Mouse (Mus musculus): Measurements from ENCODE around the gene Cdh13.

The Cdh13 gene

GRCm38 (mm10) chr8:118288259-118288952, 4.9 kb downstream of the Cdh13 start:
- POLR2A ChIA-PET: interaction anchor here in 1 of 4 experiments (0.6 kb wide), 1 partner anchor 614 kb away, joined by 4 read pairs; no protein-coding TSS in a partner anchor
- CTCF ChIA-PET: interaction anchor here in 2 of 4 experiments (0.6 to 1.1 kb wide), 3 partner anchors 14 to 1270 kb away, joined by 3 to 4 read pairs (median 3); partner anchors contain the start of gene Mbtps1 (in 1 of the 2)

GRCm38 (mm10) chr8:118289091-118289490, 5.6 kb downstream of the Cdh13 start:
- CTCF ChIA-PET: interaction anchor here in 1 of 4 experiments (1.0 kb wide), 1 partner anchor 561 kb away, joined by 3 read pairs; no protein-coding TSS in a partner anchor

GRCm38 (mm10) chr8:118289525-118289924, 6.0 kb downstream of the Cdh13 start:
- ChIA-PET POLR2A (no interaction called here), CTCF (interaction anchor here in 1 of 4 experiments (1.0 kb wide), 1 partner anchor 561 kb away, joined by 3 read pairs; no protein-coding TSS in a partner anchor)

More at GRCm38 (mm10) chr8:118289091-118289490, 5.6 kb downstream of the Cdh13 start:
- POLR2A ChIA-PET: no interaction called here

GRCm38 (mm10) chr8:118290266-118290665, 6.7 kb downstream of the Cdh13 start:
- ChIA-PET CTCF (no interaction called here), POLR2A (no interaction called here)

- POLR2A ChIA-PET: interaction anchor here in 1 of 4 experiments (0.6 kb wide), 1 partner anchor 106 kb away, joined by 3 read pairs; no protein-coding TSS in a partner anchor
These were observed 12.9 kb downstream of the Cdh13 start for GRCm38 (mm10) chr8:118296477-118296876.

GRCm38 (mm10) chr8:118306957-118307356, 23.4 kb downstream of the Cdh13 start:
- POLR2A ChIA-PET: no interaction called here
- CTCF ChIA-PET: no interaction called here

More at GRCm38 (mm10) chr8:118296477-118296876, 12.9 kb downstream of the Cdh13 start:
- CTCF ChIA-PET: no interaction called here

- ChIA-PET POLR2A (no interaction called here), CTCF (no interaction called here)
These were observed 25.6 kb downstream of the Cdh13 start for GRCm38 (mm10) chr8:118309106-118309505.

- POLR2A ChIA-PET: no interaction called here
- CTCF ChIA-PET: interaction anchor here in 1 of 4 experiments (0.7 kb wide), 1 partner anchor 189 kb away, joined by 3 read pairs; no protein-coding TSS in a partner anchor
These were observed 30.1 kb downstream of the Cdh13 start for GRCm38 (mm10) chr8:118313426-118314187.

GRCm38 (mm10) chr8:118314188-118314563, 30.6 kb downstream of the Cdh13 start:
- POLR2A ChIA-PET: no interaction called here
- CTCF ChIA-PET: no interaction called here

- POLR2A ChIA-PET: no interaction called here
- CTCF ChIA-PET: no interaction called here
These were observed 31.4 kb downstream of the Cdh13 start for GRCm38 (mm10) chr8:118314932-118315331.

GRCm38 (mm10) chr8:118316440-118316839, 32.9 kb downstream of the Cdh13 start:
- POLR2A ChIA-PET: interaction anchor here in 1 of 4 experiments (1.1 kb wide), 1 partner anchor 93 kb away, joined by 3 read pairs; no protein-coding TSS in a partner anchor
- CTCF ChIA-PET: no interaction called here

GRCm38 (mm10) chr8:118320566-118320965, 37.0 kb downstream of the Cdh13 start:
- ChIA-PET POLR2A (no interaction called here), CTCF (no interaction called here)

GRCm38 (mm10) chr8:118323421-118323820, 39.9 kb downstream of the Cdh13 start:
- ChIA-PET CTCF (interaction anchor here in 1 of 4 experiments (1.0 kb wide), 1 partner anchor 12 kb away, joined by 3 read pairs; no protein-coding TSS in a partner anchor), POLR2A (interaction anchor here in 1 of 4 experiments (0.5 kb wide), 1 partner anchor 632 kb away, joined by 4 read pairs; no protein-coding TSS in a partner anchor)

GRCm38 (mm10) chr8:118334933-118335332, 51.4 kb downstream of the Cdh13 start:
- ChIA-PET CTCF (interaction anchor here in 3 of 4 experiments (0.5 to 1.3 kb wide), 9 partner anchors 12 to 516 kb away, joined by 3 to 6 read pairs (median 3); no protein-coding TSS in a partner anchor), POLR2A (no interaction called here)

- POLR2A ChIA-PET: interaction anchor here in 1 of 4 experiments (0.6 kb wide), 1 partner anchor 290 kb away, joined by 3 read pairs; no protein-coding TSS in a partner anchor
These were observed 56.2 kb downstream of the Cdh13 start for GRCm38 (mm10) chr8:118339711-118340110.

GRCm38 (mm10) chr8:118343267-118343666, 59.7 kb downstream of the Cdh13 start:
- ChIA-PET CTCF (interaction anchor here in 1 of 4 experiments (0.7 kb wide), 1 partner anchor 664 kb away, joined by 3 read pairs; no protein-coding TSS in a partner anchor), POLR2A (no interaction called here)

More at GRCm38 (mm10) chr8:118339711-118340110, 56.2 kb downstream of the Cdh13 start:
- CTCF ChIA-PET: no interaction called here

GRCm38 (mm10) chr8:118348710-118349489, 65.4 kb downstream of the Cdh13 start:
- ChIA-PET POLR2A (no interaction called here), CTCF (no interaction called here)

GRCm38 (mm10) chr8:118350136-118350535, 66.6 kb downstream of the Cdh13 start:
- CTCF ChIA-PET: interaction anchor here in 2 of 4 experiments (0.5 to 0.6 kb wide), 2 partner anchors 629 to 724 kb away, joined by 3 to 6 read pairs; no protein-coding TSS in a partner anchor

GRCm38 (mm10) chr8:118353022-118353421, 69.5 kb downstream of the Cdh13 start:
- ChIA-PET CTCF (no interaction called here), POLR2A (interaction anchor here in 1 of 4 experiments (0.5 kb wide), 1 partner anchor 12 kb away, joined by 4 read pairs; no protein-coding TSS in a partner anchor)

More at GRCm38 (mm10) chr8:118350136-118350535, 66.6 kb downstream of the Cdh13 start:
- POLR2A ChIA-PET: no interaction called here

Data from embryonic stem cell, embryonic (primary cell).